Mouse (Mus musculus): Measurements from ENCODE around the gene Ctps2.

The Ctps2 gene

DNA sequence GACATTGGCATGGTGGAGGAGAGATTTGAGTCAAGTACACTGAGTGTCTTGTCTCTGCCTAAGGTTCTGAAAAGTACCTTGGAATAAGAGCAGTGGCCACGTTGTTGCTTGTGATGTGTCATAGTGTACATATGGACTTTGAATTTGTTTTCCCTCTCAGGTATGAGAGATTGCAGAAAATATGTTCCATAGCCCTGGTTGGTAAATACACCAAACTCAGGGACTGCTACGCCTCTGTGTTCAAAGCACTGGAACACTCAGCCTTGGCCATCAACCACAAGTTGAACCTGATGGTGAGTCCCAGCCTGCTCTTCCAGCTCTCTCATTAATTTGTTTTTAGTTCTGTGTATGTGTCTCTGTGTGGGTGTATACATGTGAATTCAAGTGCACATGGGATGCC, 30.4 kb downstream of the Ctps2 start:
- Histone ChIP-seq H3K36me3 (ENCODE audit: control insufficient read depth, insufficient read depth, low read length, poor library complexity, severe bottlenecking) (peaks cover 8% of the 10 kb centered on the region), H3K27me3 (ENCODE audit: control insufficient read depth, insufficient read depth, low read length, poor library complexity, severe bottlenecking) (no peaks in the 10 kb centered on the region)
- DNase-seq (ENCODE audit: low read depth, low spot score): no peak

GRCm38 (mm10) chrX:162942027-162942426, 41.0 kb downstream of the Ctps2 start:
- Histone ChIP-seq H3K27me3 (ENCODE audit: control insufficient read depth, insufficient read depth, low read length, poor library complexity, severe bottlenecking) (no peaks in the 10 kb centered on the region), H3K36me3 (ENCODE audit: control insufficient read depth, insufficient read depth, low read length, poor library complexity, severe bottlenecking) (0 out of 2 replicates have a peak, but pooled peaks cover 8% of the 10 kb centered on the region)
- DNase-seq (ENCODE audit: low read depth, low spot score): no peak

GRCm38 (mm10) chrX:162949811-162950439, 48.9 kb downstream of the Ctps2 start:
- no peaks in the 10 kb centered on the region for H3K27me3 ChIP-seq (ENCODE audit: control insufficient read depth, insufficient read depth, low read length, poor library complexity, severe bottlenecking)
- peak; percentile 45 for DNase-seq (ENCODE audit: low read depth, low spot score)
- H3K36me3 ChIP-seq (ENCODE audit: control insufficient read depth, insufficient read depth, low read length, poor library complexity, severe bottlenecking): no peaks in the 10 kb centered on the region

- H3K36me3 ChIP-seq (ENCODE audit: control insufficient read depth, insufficient read depth, low read length, poor library complexity, severe bottlenecking): no peaks in the 10 kb centered on the region
- no peaks in the 10 kb centered on the region for H3K27me3 ChIP-seq (ENCODE audit: control insufficient read depth, insufficient read depth, low read length, poor library complexity, severe bottlenecking)
- no peak for DNase-seq (ENCODE audit: low read depth, low spot score)
These were observed 56.9 kb downstream of the Ctps2 start for GRCm38 (mm10) chrX:162957921-162958320.

DNA sequence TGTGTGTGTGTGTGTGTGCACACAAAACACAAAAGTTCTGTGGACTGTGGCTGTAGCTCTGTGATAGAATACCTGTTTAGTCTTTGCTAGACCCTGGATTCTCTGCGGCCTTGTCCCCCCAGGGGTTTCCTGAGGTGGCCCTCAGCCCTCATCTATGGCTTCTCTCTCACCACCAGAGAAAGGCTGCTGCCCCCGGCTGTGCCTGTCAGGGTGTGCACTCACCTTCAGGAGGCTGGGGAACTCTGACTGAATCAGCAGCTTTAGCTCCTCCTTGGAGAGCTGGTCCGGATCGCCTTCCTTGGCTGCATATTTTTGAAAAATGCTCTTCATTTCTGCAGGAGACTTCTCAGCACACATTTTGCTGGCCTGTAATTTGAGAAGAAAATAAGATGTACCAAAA, 62.8 kb downstream of the Ctps2 start:
- Histone ChIP-seq H3K36me3 (ENCODE audit: control insufficient read depth, insufficient read depth, low read length, poor library complexity, severe bottlenecking) (no peaks in the 10 kb centered on the region), H3K27me3 (ENCODE audit: control insufficient read depth, insufficient read depth, low read length, poor library complexity, severe bottlenecking) (no peaks in the 10 kb centered on the region)
- DNase-seq (ENCODE audit: low read depth, low spot score): no peak

GRCm38 (mm10) chrX:162964383-162964782, 63.3 kb downstream of the Ctps2 start, which contains the start of gene S100g:
S100g (minus strand) TSS chrX:162964599.
- no peak for DNase-seq (ENCODE audit: low read depth, low spot score)
- Histone ChIP-seq H3K27me3 (ENCODE audit: control insufficient read depth, insufficient read depth, low read length, poor library complexity, severe bottlenecking) (no peaks in the 10 kb centered on the region), H3K36me3 (ENCODE audit: control insufficient read depth, insufficient read depth, low read length, poor library complexity, severe bottlenecking) (no peaks in the 10 kb centered on the region)

- DNase-seq (ENCODE audit: low read depth, low spot score): no peak
- Histone ChIP-seq H3K27me3 (ENCODE audit: control insufficient read depth, insufficient read depth, low read length, poor library complexity, severe bottlenecking) (no peaks in the 10 kb centered on the region), H3K36me3 (ENCODE audit: control insufficient read depth, insufficient read depth, low read length, poor library complexity, severe bottlenecking) (no peaks in the 10 kb centered on the region)
These were observed 66.4 kb downstream of the Ctps2 start for GRCm38 (mm10) chrX:162967456-162967855.

DNA sequence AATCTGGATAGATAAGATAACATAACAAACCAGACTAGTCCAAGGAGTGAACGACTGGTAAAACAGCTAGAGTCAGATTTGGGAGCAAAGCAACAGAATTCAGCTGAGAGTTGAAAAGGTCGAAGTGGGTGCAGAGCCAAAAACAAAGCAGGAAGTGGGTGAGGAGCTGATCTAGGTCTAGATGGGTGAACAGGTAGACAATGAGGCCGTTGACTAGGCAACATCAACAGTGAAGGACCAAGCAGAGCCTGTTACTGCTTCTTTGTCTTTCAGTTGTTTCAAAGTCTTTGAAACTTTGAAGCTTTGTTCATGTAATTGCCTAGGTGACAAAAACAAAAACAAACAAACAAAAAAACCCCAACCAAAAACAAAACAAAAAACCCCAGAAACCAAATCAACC, 75.2 kb downstream of the Ctps2 start:
- no peak for DNase-seq (ENCODE audit: low read depth, low spot score)
- Histone ChIP-seq H3K36me3 (ENCODE audit: control insufficient read depth, insufficient read depth, low read length, poor library complexity, severe bottlenecking) (no peaks in the 10 kb centered on the region), H3K27me3 (ENCODE audit: control insufficient read depth, insufficient read depth, low read length, poor library complexity, severe bottlenecking) (no peaks in the 10 kb centered on the region)

DNA sequence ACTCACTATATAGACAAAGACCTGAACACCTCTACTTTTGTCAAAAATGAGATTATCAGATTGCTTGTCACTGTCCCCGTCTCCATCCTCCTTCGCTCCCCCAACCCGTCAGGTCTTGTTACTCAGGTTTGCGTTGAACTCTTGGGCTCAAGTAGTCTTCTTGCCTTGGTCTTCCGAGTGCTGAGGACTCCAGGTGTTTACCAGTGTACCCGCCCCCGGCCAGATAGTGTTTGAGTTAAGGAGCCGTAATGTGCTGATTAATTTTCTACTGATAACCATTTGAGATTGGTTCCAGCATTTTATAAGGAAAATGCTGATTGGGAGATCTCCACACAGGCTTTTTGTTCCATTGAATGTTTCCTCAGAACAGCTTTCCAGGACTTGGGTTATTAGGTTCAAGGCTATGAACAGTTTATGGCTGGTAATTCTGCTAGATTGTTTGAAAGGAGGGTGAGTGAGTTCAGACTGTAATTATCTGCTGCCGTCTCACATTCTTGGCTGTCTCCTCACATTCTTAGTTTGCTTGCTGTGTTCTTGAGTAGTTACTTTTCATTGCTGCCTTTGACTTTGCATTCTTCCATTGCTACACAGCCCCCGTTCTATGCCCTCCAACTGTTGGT, 85.9 kb downstream of the Ctps2 start:
- Histone ChIP-seq H3K36me3 (ENCODE audit: control insufficient read depth, insufficient read depth, low read length, poor library complexity, severe bottlenecking) (peaks cover 2% of the 10 kb centered on the region; the same call in 1 of the 2 replicates), H3K27me3 (ENCODE audit: control insufficient read depth, insufficient read depth, low read length, poor library complexity, severe bottlenecking) (no peaks in the 10 kb centered on the region)
- DNase-seq (ENCODE audit: low read depth, low spot score): no peak

DNA sequence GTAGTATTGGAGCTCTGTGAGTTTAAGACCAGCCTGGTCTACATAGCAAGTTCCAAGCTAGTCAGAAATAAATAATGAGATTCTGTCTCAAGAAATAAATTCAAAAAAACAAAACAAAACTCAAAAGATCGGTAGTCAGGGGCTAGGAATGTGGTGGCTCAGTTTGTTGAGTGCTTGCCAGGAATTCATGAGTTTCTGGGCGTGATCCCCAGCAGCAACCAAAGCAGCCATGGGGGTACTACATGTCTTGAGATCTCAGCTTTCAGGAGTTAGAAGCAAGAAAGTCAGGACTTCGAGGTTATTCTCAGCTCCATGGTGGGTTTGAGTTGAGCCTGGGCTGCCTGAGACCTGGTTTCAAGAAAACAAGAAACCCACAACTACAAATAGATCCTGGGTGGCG, 90.4 kb downstream of the Ctps2 start:
- DNase-seq (ENCODE audit: low read depth, low spot score): no peak
- no peaks in the 10 kb centered on the region for H3K27me3 ChIP-seq (ENCODE audit: control insufficient read depth, insufficient read depth, low read length, poor library complexity, severe bottlenecking)

GRCm38 (mm10) chrX:162992121-162992520, 91.1 kb downstream of the Ctps2 start:
- no peak for DNase-seq (ENCODE audit: low read depth, low spot score)
- Histone ChIP-seq H3K36me3 (ENCODE audit: control insufficient read depth, insufficient read depth, low read length, poor library complexity, severe bottlenecking) (peaks cover 3% of the 10 kb centered on the region; the same call in 1 of the 2 replicates), H3K27me3 (ENCODE audit: control insufficient read depth, insufficient read depth, low read length, poor library complexity, severe bottlenecking) (no peaks in the 10 kb centered on the region)

More for the DNA sequence above, 90.4 kb downstream of the Ctps2 start:
- H3K36me3 ChIP-seq (ENCODE audit: control insufficient read depth, insufficient read depth, low read length, poor library complexity, severe bottlenecking): peaks cover 2% of the 10 kb centered on the region; the same call in 1 of the 2 replicates

DNA sequence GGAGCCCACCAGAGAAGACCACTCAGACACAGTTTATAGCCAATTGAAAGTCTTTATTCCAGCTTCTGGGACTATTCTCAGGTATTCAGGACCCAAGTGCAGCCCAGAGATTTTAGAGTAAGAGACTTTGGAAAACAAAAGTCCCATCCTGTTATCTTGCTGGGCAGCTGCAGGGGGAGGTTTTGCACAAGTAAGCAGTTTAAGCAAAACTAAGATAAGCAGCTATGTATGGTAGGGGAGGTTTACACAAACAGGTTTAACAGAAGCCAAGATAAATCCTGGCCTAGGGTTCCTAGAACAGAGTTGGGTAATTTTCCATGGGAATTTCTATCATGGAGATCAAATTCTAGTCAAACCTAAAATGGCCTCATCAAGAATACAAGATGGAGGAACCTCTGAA, 126.8 kb downstream of the Ctps2 start:
- H3K27me3 ChIP-seq (ENCODE audit: control insufficient read depth, insufficient read depth, low read length, poor library complexity, severe bottlenecking): no peaks in the 10 kb centered on the region
- H3K36me3 ChIP-seq (ENCODE audit: control insufficient read depth, insufficient read depth, low read length, poor library complexity, severe bottlenecking): 0 out of 2 replicates have a peak, but pooled peaks cover 2% of the 10 kb centered on the region
- no peak for DNase-seq (ENCODE audit: low read depth, low spot score)

GRCm38 (mm10) chrX:163038767-163039166, 137.7 kb downstream of the Ctps2 start:
- Histone ChIP-seq H3K27me3 (ENCODE audit: control insufficient read depth, insufficient read depth, low read length, poor library complexity, severe bottlenecking) (no peaks in the 10 kb centered on the region), H3K36me3 (ENCODE audit: control insufficient read depth, insufficient read depth, low read length, poor library complexity, severe bottlenecking) (no peaks in the 10 kb centered on the region)
- no peak for DNase-seq (ENCODE audit: low read depth, low spot score)

DNA sequence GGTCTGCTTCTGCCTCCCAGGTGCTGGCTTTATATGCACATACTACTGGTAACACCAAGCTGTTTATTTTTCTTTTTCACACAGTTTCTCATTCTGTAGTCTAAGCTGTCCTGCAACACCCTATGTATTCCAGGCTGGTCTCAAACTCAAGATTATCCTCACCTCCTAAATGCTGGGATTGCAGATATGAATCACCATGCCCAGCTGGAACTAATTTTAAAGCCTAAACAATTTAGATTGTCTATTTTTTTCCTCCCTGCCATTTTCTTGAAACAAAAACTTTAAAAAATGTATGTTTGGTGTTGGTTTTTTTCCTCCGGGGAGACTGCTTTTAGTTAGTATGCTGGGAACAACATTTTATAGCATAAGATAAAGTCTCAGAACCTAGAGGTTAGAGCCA, 141.7 kb downstream of the Ctps2 start:
- Histone ChIP-seq H3K36me3 (ENCODE audit: control insufficient read depth, insufficient read depth, low read length, poor library complexity, severe bottlenecking) (no peaks in the 10 kb centered on the region), H3K27me3 (ENCODE audit: control insufficient read depth, insufficient read depth, low read length, poor library complexity, severe bottlenecking) (no peaks in the 10 kb centered on the region)
- DNase-seq (ENCODE audit: low read depth, low spot score): no peak

DNA sequence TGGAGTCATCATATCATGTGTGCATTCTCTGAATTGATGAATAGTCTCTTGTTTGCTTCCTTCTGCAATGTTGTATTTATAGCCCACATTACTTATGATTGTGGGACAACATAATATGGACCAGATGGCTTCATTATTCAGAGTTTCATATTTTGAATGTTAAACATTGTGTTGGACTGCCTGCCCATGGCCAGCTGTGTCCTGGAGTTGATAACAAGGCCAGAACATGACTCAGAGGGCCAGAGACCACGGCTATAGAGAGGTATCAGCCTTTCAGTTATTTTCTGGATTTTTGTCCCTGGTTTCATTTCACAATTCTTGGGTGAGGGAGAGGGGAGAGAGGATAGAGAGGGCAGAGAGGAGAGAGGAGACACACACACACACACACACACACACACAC, 162.9 kb downstream of the Ctps2 start:
- no peaks in the 10 kb centered on the region for H3K36me3 ChIP-seq (ENCODE audit: control insufficient read depth, insufficient read depth, low read length, poor library complexity, severe bottlenecking)
- DNase-seq (ENCODE audit: low read depth, low spot score): no peak
- H3K27me3 ChIP-seq (ENCODE audit: control insufficient read depth, insufficient read depth, low read length, poor library complexity, severe bottlenecking): no peaks in the 10 kb centered on the region
